Mouse (Mus musculus) left cerebral cortex, adult 9 months (tissue): ENCODE results near the gene Ercc5.

ENCODE experiments used
- DNase-seq, 2 experiments: peaks; one replicate each; pipeline ENCODE4 v3.0.0; 2022; ENCODE audit warnings: low spot score in 2 of 2

Ercc5 gene

GRCm38 (mm10) chr1:44147563-44148381 is at the start of gene Ercc5:
Gene Ercc5 (plus strand): TSS chr1:44147744.
- peak; percentile 73 to 84 for DNase-seq

DNA sequence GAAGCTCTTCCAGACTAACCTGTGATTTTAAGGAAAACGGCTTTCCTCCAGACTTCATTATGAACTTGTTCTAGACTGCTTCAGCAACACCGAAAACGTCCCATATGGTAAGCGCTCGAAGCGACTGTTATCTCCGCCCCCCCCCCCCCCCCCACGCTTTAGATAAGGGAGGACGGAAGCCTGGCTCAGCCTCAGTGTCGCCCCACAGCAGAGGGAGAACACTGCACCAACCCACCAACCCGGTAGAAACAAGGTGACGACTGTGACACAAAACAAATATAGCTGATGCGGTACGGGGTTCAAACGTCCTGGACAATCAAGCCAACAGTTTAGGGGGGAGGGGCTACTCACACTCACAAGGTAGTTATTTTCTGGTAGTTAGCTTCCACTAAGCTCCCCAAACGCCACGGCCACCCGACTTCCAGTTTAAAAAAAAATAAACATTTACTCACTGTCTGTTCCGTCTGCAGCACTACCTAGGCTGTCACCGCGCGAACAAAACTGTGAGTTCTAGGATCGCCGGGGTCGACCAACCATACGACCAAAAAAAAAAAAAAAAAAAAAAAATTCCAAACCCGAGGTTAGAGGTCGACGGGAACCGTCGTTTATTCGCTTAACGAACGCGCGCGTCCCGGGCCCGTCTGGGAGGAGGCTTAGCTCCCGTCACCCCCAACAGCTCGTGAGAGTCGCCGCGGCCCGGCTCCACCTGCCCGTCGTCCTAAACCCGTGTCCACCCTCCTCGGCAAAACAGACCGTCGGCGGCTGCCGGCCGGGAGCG is 45.9 kb upstream of the Ercc5 start:
- DNase-seq, result no peak

DNA sequence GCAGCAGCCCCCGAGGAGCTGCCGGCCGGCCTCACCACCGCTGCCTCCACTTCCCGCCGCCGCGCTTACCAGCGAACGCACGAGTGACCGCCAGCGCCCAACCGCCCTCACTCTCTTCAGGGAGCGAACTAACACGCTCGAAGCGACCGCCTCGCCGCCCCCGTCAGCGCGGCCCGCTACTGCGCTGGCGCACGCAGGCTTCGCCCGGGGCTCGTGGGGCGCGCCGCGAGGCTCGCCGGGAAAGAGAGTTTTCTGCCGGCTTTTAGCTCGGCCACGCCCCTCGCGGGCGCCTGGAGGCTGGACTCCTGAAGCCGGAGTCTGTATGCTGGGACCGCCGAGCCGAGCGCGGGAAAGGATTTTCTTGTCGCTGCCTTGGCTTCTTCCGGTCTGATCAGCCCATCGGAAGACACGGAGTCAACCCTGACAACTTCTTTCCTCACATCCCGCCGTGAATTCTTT is 45.3 kb upstream of the Ercc5 start, which contains the start of gene Tex30:
Gene Tex30, minus strand, starts transcription at position 183 of the 459 bp plus-strand sequence.
- DNase-seq, result peak; percentile 84 to 93

- no peak for DNase-seq
Observed at GRCm38 (mm10) chr1:44102939-44103338, 44.6 kb upstream of the Ercc5 start.

- no peak for DNase-seq
Observed at GRCm38 (mm10) chr1:44117571-44117970, 30.0 kb upstream of the Ercc5 start.

GRCm38 (mm10) chr1:44118239-44119054 is 29.1 kb upstream of the Ercc5 start, which contains the start of the genes Kdelc1 and Bivm:
Gene Kdelc1 (minus strand): TSS chr1:44118808.
Gene Bivm (plus strand): TSS chr1:44118957.
- DNase-seq, result peak; percentile 92 to 96

DNA sequence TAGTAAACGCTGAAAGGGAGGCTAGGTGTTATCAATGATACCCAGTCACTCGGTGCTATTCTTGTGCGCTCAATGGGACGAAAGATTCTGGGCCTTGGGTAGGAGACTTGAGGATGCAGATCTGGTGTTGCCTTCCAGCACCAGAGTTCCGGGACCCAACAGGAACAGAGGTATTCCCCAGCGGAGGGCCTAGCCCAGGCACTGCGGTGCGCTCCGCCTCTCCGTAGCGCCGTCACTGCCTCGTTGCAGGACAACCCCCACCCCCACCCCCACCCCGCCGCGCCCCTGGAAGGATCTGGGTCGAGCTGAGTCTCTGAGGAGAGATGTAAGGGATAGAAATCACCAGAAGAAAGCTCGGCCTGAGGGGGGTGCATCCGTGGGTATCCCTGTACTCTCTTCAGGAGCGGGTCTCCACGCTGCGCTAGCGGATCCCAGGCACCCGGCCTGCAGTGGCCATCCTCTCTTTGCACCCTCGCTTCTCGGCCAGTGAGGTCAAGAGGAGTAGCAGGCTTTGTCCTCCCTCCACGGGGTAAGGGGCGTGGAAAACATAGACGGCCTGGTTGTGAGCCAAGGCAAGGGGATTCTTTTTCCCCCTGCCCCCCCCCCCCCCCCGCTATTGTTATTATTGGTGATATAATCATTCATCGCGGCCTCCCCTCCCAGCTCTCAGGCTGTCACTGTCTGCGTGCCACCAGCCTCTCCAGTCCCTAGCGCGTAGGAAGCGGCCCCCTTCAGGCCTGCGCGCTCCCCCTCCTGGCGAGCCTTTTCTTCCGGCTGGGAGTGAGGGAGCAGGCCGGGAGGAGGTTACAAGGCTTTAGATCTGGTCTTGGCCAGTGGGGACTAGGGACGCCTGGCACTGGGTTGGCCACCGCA is 28.1 kb upstream of the Ercc5 start:
- peak; percentile 61 to 78 for DNase-seq

DNA sequence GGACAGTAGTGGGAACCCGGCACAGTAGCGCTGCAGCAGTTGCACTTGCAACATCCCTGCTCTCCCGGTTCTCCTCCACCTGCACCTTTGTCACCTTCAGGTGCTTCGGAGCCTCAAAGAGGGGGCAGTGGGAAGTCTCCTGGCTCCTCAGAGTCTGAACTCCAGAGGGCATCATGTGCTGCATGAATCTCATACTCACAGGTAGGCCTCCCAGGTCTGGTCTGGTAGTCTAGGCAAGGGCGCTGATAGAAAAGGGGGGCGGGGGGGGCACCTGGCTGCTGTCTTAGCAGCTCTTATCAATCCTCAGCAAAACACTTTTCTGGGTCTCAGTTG is 27.5 kb upstream of the Ercc5 start:
- DNase-seq, result no peak

GRCm38 (mm10) chr1:44122256-44122655 is 25.3 kb upstream of the Ercc5 start:
- DNase-seq, result no peak

DNA sequence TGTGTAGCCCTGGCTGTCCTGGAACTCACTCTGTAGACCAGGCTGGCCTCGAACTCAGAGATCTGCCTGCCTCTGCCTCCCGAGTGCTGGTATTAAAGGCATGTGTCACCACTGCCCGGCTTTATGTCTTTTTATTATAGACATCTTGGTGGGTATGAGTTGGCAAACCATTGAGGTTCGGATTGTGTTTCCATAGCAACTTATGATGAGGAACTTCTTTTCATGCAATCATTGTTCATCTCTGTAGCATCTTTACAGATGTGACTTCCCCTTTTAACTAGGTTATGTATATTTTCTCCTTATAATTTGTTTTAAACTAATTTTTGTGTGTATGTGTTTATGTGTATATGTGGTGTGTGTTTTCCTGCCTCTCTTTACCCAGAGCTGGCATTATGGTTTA is 22.0 kb upstream of the Ercc5 start:
- DNase-seq, result no peak

- DNase-seq, result no peak
Observed at GRCm38 (mm10) chr1:44129929-44130581, 17.5 kb upstream of the Ercc5 start.

DNA sequence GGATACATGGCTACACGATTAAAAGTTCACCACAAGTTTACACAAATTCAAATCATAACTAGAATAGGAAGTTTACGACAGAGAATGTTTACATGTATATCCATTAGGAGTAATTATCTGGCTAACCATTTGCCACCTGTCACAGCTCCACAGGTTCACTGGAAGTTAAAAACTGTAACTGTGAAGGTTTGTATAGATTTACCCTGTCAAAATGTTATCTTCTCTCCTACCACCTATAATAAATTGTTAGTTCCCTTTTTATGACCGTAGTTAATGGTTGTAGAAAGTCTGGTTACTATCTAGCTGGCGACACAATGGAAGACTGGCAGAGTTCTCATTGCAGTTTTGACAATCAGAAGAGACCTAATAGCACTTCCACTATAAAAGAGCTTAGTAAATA is 7.3 kb upstream of the Ercc5 start:
- no peak for DNase-seq

DNA sequence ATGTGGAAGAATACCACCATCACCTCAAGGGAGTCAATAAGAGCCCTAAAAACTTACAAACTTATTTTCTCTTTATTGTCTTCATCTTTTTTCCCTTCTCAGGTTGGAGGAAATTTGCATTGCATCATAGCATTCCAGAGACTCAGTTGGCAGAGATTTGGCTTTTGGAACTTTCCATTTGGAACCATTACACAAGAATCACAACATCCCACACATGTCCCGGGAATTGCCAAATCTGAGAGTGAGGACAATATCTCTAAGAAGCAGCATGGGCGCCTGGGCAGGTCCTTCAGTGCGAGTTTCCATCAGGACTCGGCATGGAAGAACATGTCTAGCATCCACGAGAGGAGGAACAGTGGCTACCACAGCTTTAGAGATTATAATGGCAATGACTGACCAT is 4.8 kb upstream of the Ercc5 start:
- peak in 1 of 2 experiments; percentile 31 for DNase-seq

DNA sequence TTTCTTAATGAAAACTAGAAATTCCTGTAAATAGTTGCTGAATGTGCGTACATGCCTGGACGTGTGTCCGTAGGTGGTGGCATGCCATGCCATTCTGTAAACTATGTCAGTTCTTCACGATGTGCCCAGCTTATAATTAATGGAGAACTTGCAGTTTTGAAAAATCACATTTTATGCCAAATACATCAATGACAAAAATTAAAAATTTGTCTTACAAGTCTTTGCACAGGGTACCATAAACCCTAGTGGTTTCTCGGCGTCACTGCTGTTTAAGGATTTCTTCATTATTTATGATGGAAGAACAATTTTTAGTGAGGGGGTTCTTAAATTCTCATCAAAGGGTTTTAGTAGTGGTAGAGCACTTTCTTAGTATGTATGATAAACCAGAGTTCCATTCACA is 1.2 kb downstream of the Ercc5 start:
- no peak for DNase-seq

DNA sequence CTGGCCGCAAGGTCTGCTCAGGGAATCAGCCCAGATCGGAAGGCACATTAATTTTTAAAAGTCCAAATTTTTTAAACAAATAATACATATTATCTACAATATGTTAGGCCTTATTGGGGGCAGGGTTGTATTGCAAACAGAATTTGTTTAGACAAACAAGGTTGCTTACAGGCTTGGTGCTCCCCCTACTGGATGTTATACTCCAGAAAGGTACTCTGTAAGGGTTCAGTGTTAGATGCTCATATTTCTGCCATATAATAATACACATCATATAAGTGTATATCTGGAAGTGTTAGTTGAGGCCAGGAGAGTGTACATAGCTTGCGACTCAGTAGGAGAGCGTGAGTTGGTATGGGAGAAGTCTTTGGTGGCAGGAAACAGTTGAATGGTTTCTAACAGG is 7.7 kb downstream of the Ercc5 start:
- no peak for DNase-seq

- DNase-seq, result no peak
Observed at GRCm38 (mm10) chr1:44158317-44158716, 10.8 kb downstream of the Ercc5 start.

GRCm38 (mm10) chr1:44161818-44162217 is 14.3 kb downstream of the Ercc5 start:
- DNase-seq, result no peak

- no peak for DNase-seq
Observed at GRCm38 (mm10) chr1:44162389-44162788, 14.8 kb downstream of the Ercc5 start.

GRCm38 (mm10) chr1:44167859-44168383 is 20.4 kb downstream of the Ercc5 start:
- no peak for DNase-seq

DNA sequence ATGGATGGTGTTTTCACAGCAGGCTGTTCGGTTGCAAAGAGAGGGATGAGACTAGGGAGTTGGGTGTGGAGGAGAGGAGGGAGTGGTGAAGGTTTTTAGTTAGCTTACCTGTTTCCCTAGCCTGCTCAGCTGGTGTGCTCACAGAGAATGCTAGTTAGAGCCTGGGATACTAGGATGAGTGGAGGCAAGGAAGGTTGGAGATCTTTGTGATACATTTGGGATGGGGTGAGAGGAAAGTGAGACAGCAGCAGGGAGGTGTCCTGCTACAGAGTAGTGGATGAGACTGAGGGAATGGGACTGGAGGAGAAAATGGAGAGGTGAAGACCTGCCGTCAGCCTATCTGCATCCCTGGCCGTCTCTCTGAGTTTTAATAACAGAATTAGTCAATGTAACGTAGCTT is 25.1 kb downstream of the Ercc5 start:
- DNase-seq, result no peak
